ENCODE assay signal across 11 mouse cellular contexts in the genomic region with DNA sequence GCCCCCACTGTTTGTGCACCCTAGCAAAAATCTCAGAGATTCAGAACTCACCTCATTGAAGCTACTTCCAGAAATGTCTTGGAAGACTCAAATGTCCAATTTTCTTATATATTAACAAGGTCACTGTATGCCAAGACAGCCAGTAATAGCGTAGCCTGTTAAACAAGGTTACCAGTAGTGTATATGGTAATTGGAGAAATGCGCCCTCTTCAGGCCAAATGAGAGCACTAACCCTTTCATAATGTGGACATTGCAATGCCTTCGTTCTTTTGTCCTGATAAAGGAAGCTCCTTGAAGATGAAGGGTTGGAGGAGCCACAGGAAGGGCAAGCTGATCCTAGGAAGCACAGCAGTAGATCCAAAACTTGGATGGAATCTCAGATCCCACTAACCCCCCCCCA. TPM values are rescaled to one million over a fixed set of nuclear protein-coding genes. Genes with fewer than 3 reads are reported as not detected.
DNase-seq lines count a peak whose midpoint lies in the region; ATAC-seq and TF ChIP-seq lines count a peak whose summit lies in the region.
"Had no signal": no experiment of that assay in that cellular context is flagged by ENCODE, and none has a peak within 500 bp of the region (broad histone marks: within the 10 kb centered on the region; RNA-seq: fewer than 3 reads in every experiment).

No protein-coding gene starts in this region.

- H3K9me3 ChIP-seq in heart, embryonic 10.5 days: no peaks in the 10 kb centered on the region
- H3K9me3 ChIP-seq: hindbrain, embryonic 12.5 days; neural tube, embryonic 13.5 days had no signal

- ATAC-seq in inflammation-experienced regulatory T-cells, adult 6 months: no peak

- DNase-seq in gastrocnemius, adult 2 months: no peak
- no peak for DNase-seq in gastrocnemius, postnatal 25 days
- peak; percentile 18 for DNase-seq in lung, postnatal 36 days
- DNase-seq in lung, postnatal 25 days (ENCODE audit: low spot score): no peak
- DNase-seq in ZHBTc4 (ENCODE audit: low read depth, low spot score): peak; percentile 54
- peak; percentile 13 to 39 for DNase-seq in natural killer cell, adult 2 months (ENCODE audit: low spot score in 2 of 2)
- DNase-seq in heart, embryonic 10.5 days (ENCODE audit: low spot score): no peak
- DNase-seq: lung, adult 18-20 months had no signal

- no peaks in the 10 kb centered on the region for H3K27me3 ChIP-seq in heart, embryonic 10.5 days (ENCODE audit: insufficient read depth, poor library complexity, severe bottlenecking)
- H3K27me3 ChIP-seq: hindbrain, embryonic 12.5 days; neural tube, embryonic 13.5 days had no signal

- H3K4me1 ChIP-seq in heart, embryonic 10.5 days: no peaks in the 10 kb centered on the region
- H3K4me1 ChIP-seq: hindbrain, embryonic 12.5 days; neural tube, embryonic 13.5 days had no signal

- intact Hi-C loops in gastrocnemius, adult 2 months (cut with DNase I): no loop called here

- H3K4me3 ChIP-seq in gastrocnemius, adult 2 months: no peak overlapping the region
- H3K4me3 ChIP-seq in heart, embryonic 10.5 days: no peak overlapping the region
- H3K4me3 ChIP-seq: hindbrain, embryonic 12.5 days; neural tube, embryonic 13.5 days had no signal

- H3K27ac ChIP-seq in gastrocnemius, adult 2 months: no peak overlapping the region
- no peak overlapping the region for H3K27ac ChIP-seq in heart, embryonic 10.5 days
- H3K27ac ChIP-seq: hindbrain, embryonic 12.5 days; neural tube, embryonic 13.5 days had no signal

- H3K36me3 ChIP-seq in heart, embryonic 10.5 days: no peaks in the 10 kb centered on the region
- H3K36me3 ChIP-seq: hindbrain, embryonic 12.5 days; neural tube, embryonic 13.5 days had no signal

- TF ChIP-seq CTCF in gastrocnemius, adult 2 months (IDR thresholded peaks at IDR 0.05): peak; percentile 42; the same call in 1 of the 2 replicates

- WGBS in heart, embryonic 10.5 days: 41% methylated on average over 3 of the region's 3 CpGs

RNA-seq across cellular contexts. Expression of a gene that starts 7.2 kb away (rescaled TPM):
- not detected for total RNA-seq in gastrocnemius, adult 2 months (2021)
- not detected for total RNA-seq in gastrocnemius, postnatal 25 days (2021)
- polyA plus RNA-seq in heart, embryonic 10.5 days (2016; fragmentation: Nextera tagmentation; extraction: Ambion mirVana): 0.28 and 0.62 TPM in 2 replicates
- not detected for polyA plus RNA-seq in inflammation-experienced regulatory T-cells, adult 6 months (2017; shearing (Covaris generic))

RNA-seq across cellular contexts. Expression of a gene that starts 42.7 kb away (rescaled TPM):
- total RNA-seq in gastrocnemius, adult 2 months (2021): 1 to 10 TPM; 3.0 to 3.3 TPM
- total RNA-seq in gastrocnemius, postnatal 25 days (2021): 1 to 10 TPM; 3.9 to 4.1 TPM
- 12.2 and 14.2 TPM in 2 replicates for polyA plus RNA-seq in heart, embryonic 10.5 days (2016; fragmentation: Nextera tagmentation; extraction: Ambion mirVana)
- 1 to 10 TPM; 1.0 to 1.6 (median 1.3) TPM for polyA plus RNA-seq in inflammation-experienced regulatory T-cells, adult 6 months (2017; shearing (Covaris generic))

Comparison
In these comparisons a context has a peak if more than half of its experiments do, and no peak if none do; other contexts are left out.
1. DNase-seq: peak in lung, postnatal 36 days (single experiment), ZHBTc4 (single experiment) and natural killer cell, adult 2 months (2 of 2); none in gastrocnemius, adult 2 months (single experiment), gastrocnemius, postnatal 25 days (single experiment), lung, postnatal 25 days (single experiment) and heart, embryonic 10.5 days (single experiment).